Mouse (Mus musculus) heart, embryonic 14.5 days (tissue): Measurements from ENCODE around the gene Agbl4. TPM values are rescaled to one million over a fixed set of nuclear protein-coding genes. Genes with fewer than 3 reads are reported as not detected.

Experiments
- ATAC-seq: fragments of 200-750 bp; cut with Nextera tagmentation; 2 replicates; pipeline ENCODE4 v1.8.0; 2017; ENCODE audit warnings: low read depth, moderate TSS enrichment; ENCODE audit not compliant: insufficient number of reproducible peaks, insufficient read depth, low FRiP score
- H3K27ac ChIP-seq, 2 experiments: fragments of 200-500 bp in 1 of 2; fragments of 300-500 bp in 1 of 2; sonication (generic) in 1 of 2; replicated peaks in 1 of 2; 2 replicates each; pipeline ENCODE4 v1.5.1; 2012 to 2014; ENCODE audit warnings: low read depth in 2 of 2, low read length in 2 of 2, control low read depth in 1 of 2, mild to moderate bottlenecking in 1 of 2, mixed read lengths in 1 of 2; ENCODE audit not compliant: control insufficient read depth in 1 of 2, insufficient read depth in 1 of 2
- H3K27me3 ChIP-seq: fragments of 300-500 bp; sonication (generic); 2 replicates; pipeline ENCODE4 v1.6.1; 2014; ENCODE audit warnings: mild to moderate bottlenecking, low read length, control low read depth; ENCODE audit not compliant: control insufficient read depth, insufficient read depth
- H3K36me3 ChIP-seq: fragments of 300-500 bp; sonication (generic); 2 replicates; pipeline ENCODE4 v1.6.1; 2014; ENCODE audit warnings: mild to moderate bottlenecking, control low read depth, low read length, mixed read lengths; ENCODE audit not compliant: control insufficient read depth, insufficient read depth
- H3K4me1 ChIP-seq, 2 experiments: fragments of 200-500 bp in 1 of 2; fragments of 300-500 bp in 1 of 2; sonication (generic) in 1 of 2; 2 replicates each; pipeline ENCODE4 v1.6.1; 2012 to 2014; ENCODE audit warnings: low read length in 2 of 2, control low read depth in 1 of 2, mixed read lengths in 1 of 2; ENCODE audit not compliant: control insufficient read depth in 2 of 2, insufficient read depth in 2 of 2
- H3K4me2 ChIP-seq: fragments of 300-500 bp; sonication (generic); 2 replicates; pipeline ENCODE4 v1.6.1; 2014; ENCODE audit warnings: mild to moderate bottlenecking, low read length
- H3K4me3 ChIP-seq, 2 experiments: fragments of 200-500 bp in 1 of 2; fragments of 300-500 bp in 1 of 2; sonication (generic) in 1 of 2; 2 replicates each; pipeline ENCODE4 v1.5.1; 2012 to 2014; ENCODE audit warnings: low read length in 2 of 2, mild to moderate bottlenecking in 2 of 2, control low read depth in 1 of 2, low read depth in 1 of 2, moderate library complexity in 1 of 2; ENCODE audit not compliant: control insufficient read depth in 1 of 2, insufficient read depth in 1 of 2
- H3K9ac ChIP-seq: fragments of 300-500 bp; sonication (generic); 2 replicates; pipeline ENCODE4 v1.6.1; 2014; ENCODE audit warnings: mild to moderate bottlenecking, low read length
- H3K9me3 ChIP-seq: fragments of 300-500 bp; sonication (generic); 2 replicates; pipeline ENCODE4 v1.6.1; 2016; ENCODE audit warnings: low read length, control low read depth; ENCODE audit not compliant: control insufficient read depth
- WGBS: fragments of 180-500 bp; shearing (Covaris S2); extraction: QIAGEN DNeasy Blood & Tissue Kit; methylation state at CpG from one replicate; pipeline ENCODE4 v1.1.7; 2014; 5-methylcytosine and 5-hydroxymethylcytosine counted together
- polyA plus RNA-seq: library from polyadenylated mRNA; unstranded; fragments of >200 nt; fragmentation: Nextera tagmentation; extraction: Ambion mirVana; gene quantifications from 2 replicates; pipeline ENCODE4 v1.2.1, GENCODE M21; 2014

Agbl4 gene
- polyA plus RNA-seq, 1 experiment from 2014 or later: 1.1 TPM

GRCm38 (mm10) chr4:111638948-111639708 lies 1241.7 kb downstream of the Agbl4 start:
- H3K4me3 ChIP-seq: no peak overlapping the region
- H3K27me3 ChIP-seq: no peaks in the 10 kb centered on the region
- H3K4me2 ChIP-seq: no peak overlapping the region
- no peaks in the 10 kb centered on the region for H3K9me3 ChIP-seq
- H3K27ac ChIP-seq: no peak overlapping the region
- H3K36me3 ChIP-seq: no peaks in the 10 kb centered on the region
- no peaks in the 10 kb centered on the region for H3K4me1 ChIP-seq
- ATAC-seq: no peak
- 82% methylated on average over 5 of the region's 5 CpGs for WGBS
- H3K9ac ChIP-seq: no peak overlapping the region

- no peak for ATAC-seq
- WGBS: 36% methylated on average over 6 of the region's 6 CpGs
- peak overlapping the region; percentile 50 for H3K4me2 ChIP-seq
Observed at GRCm38 (mm10) chr4:111645117-111645830, 1247.8 kb downstream of the Agbl4 start.

GRCm38 (mm10) chr4:111645831-111646166 lies 1248.3 kb downstream of the Agbl4 start:
- ATAC-seq: no peak
- H3K9ac ChIP-seq: no peak overlapping the region
- peak overlapping the region; percentile 50 for H3K4me2 ChIP-seq
- no peaks in the 10 kb centered on the region for H3K9me3 ChIP-seq
- H3K27me3 ChIP-seq: no peaks in the 10 kb centered on the region
- H3K36me3 ChIP-seq: no peaks in the 10 kb centered on the region
- no peak overlapping the region for H3K4me3 ChIP-seq
- peaks cover 2 to 5% of the 10 kb centered on the region in 2 experiments; a peak in 2 of 4 replicates for H3K4me1 ChIP-seq
- H3K27ac ChIP-seq: no peak overlapping the region
- WGBS: 32% methylated on average over 1 of the region's 1 CpGs

More at GRCm38 (mm10) chr4:111645117-111645830, 1247.8 kb downstream of the Agbl4 start:
- no peaks in the 10 kb centered on the region for H3K36me3 ChIP-seq
- no peak overlapping the region for H3K4me3 ChIP-seq
- peaks cover 2 to 5% of the 10 kb centered on the region in 2 experiments; a peak in 2 of 4 replicates for H3K4me1 ChIP-seq
- H3K27ac ChIP-seq: no peak overlapping the region
- no peak overlapping the region for H3K9ac ChIP-seq
- no peaks in the 10 kb centered on the region for H3K27me3 ChIP-seq
- H3K9me3 ChIP-seq: no peaks in the 10 kb centered on the region

- 12% methylated on average over 1 of the region's 1 CpGs for WGBS
- no peak overlapping the region for H3K9ac ChIP-seq
- no peaks in the 10 kb centered on the region for H3K27me3 ChIP-seq
- peaks cover 2 to 3% of the 10 kb centered on the region in 2 experiments; a peak in 2 of 4 replicates for H3K4me1 ChIP-seq
- H3K4me2 ChIP-seq: no peak overlapping the region
- no peaks in the 10 kb centered on the region for H3K36me3 ChIP-seq
- no peak; the same call in 1 of the 2 replicates for ATAC-seq
- H3K4me3 ChIP-seq: no peak overlapping the region
- no peaks in the 10 kb centered on the region for H3K9me3 ChIP-seq
- no peak overlapping the region for H3K27ac ChIP-seq
Observed at GRCm38 (mm10) chr4:111653451-111653850, 1256.0 kb downstream of the Agbl4 start.

GRCm38 (mm10) chr4:111663730-111664129 lies 1266.3 kb downstream of the Agbl4 start:
- Histone ChIP-seq H3K4me1 (peaks cover 10 to 11% of the 10 kb centered on the region in 2 experiments), H3K27ac (peak overlapping the region; percentile 21 to 31; a peak in 3 of 4 replicates), H3K27me3 (no peaks in the 10 kb centered on the region), H3K4me2 (no peak overlapping the region), H3K9ac (no peak overlapping the region), H3K4me3 (no peak overlapping the region), H3K9me3 (no peaks in the 10 kb centered on the region), H3K36me3 (no peaks in the 10 kb centered on the region)
- WGBS: 5% methylated on average over 1 of the region's 1 CpGs
- no peak; the same call in 1 of the 2 replicates for ATAC-seq

GRCm38 (mm10) chr4:111664146-111664545 lies 1266.7 kb downstream of the Agbl4 start:
- H3K9ac ChIP-seq: no peak overlapping the region
- peak overlapping the region in 1 of 2 experiments; percentile 21; a peak in 1 of 4 replicates for H3K27ac ChIP-seq
- H3K4me2 ChIP-seq: no peak overlapping the region
- no peaks in the 10 kb centered on the region for H3K36me3 ChIP-seq
- no peaks in the 10 kb centered on the region for H3K27me3 ChIP-seq
- peaks cover 10 to 11% of the 10 kb centered on the region in 2 experiments for H3K4me1 ChIP-seq
- no peak overlapping the region for H3K4me3 ChIP-seq
- no peak for ATAC-seq
- no peaks in the 10 kb centered on the region for H3K9me3 ChIP-seq
- WGBS: 36% methylated on average over 3 of the region's 3 CpGs

- peaks cover 10 to 11% of the 10 kb centered on the region in 2 experiments for H3K4me1 ChIP-seq
- WGBS: 67% methylated on average over 1 of the region's 1 CpGs
- no peak for ATAC-seq
Observed at GRCm38 (mm10) chr4:111666713-111667112, 1269.3 kb downstream of the Agbl4 start.

More at GRCm38 (mm10) chr4:111666713-111667112, 1269.3 kb downstream of the Agbl4 start:
- Histone ChIP-seq H3K4me2 (no peak overlapping the region), H3K27ac (no peak overlapping the region), H3K36me3 (no peaks in the 10 kb centered on the region), H3K27me3 (no peaks in the 10 kb centered on the region), H3K4me3 (no peak overlapping the region), H3K9me3 (no peaks in the 10 kb centered on the region), H3K9ac (no peak overlapping the region)
